Mouse (Mus musculus) urinary bladder, postnatal 36 days (tissue): ENCODE results near the gene Psmg3.

Source experiments
- DNase-seq, 2 experiments: peaks; one replicate each; pipeline ENCODE4 v3.0.0; 2022; ENCODE audit warnings: low spot score in 2 of 2, mixed read lengths in 1 of 2

Gene Psmg3

GRCm38 (mm10) chr5:139815964-139816363, 10.7 kb downstream of the Psmg3 start:
- no peak for DNase-seq

- DNase-seq, result peak in 1 of 2 experiments; percentile 60
Measured at GRCm38 (mm10) chr5:139813963-139814381, 12.7 kb downstream of the Psmg3 start.

- DNase-seq, result no peak
Measured at GRCm38 (mm10) chr5:139813126-139813490, 13.6 kb downstream of the Psmg3 start.

GRCm38 (mm10) chr5:139812398-139813125, 14.1 kb downstream of the Psmg3 start:
- no peak for DNase-seq

GRCm38 (mm10) chr5:139811677-139812397, 14.8 kb downstream of the Psmg3 start:
- DNase-seq, result no peak

GRCm38 (mm10) chr5:139809397-139809796, 17.3 kb downstream of the Psmg3 start:
- DNase-seq, result no peak

- DNase-seq, result no peak
Measured at GRCm38 (mm10) chr5:139805924-139806323, 20.8 kb downstream of the Psmg3 start.

- no peak for DNase-seq
Measured at GRCm38 (mm10) chr5:139804573-139805111, 22.0 kb downstream of the Psmg3 start.

GRCm38 (mm10) chr5:139804107-139804551, 22.6 kb downstream of the Psmg3 start:
- no peak for DNase-seq

- DNase-seq, result peak in 1 of 2 experiments; percentile 51
Measured at GRCm38 (mm10) chr5:139803601-139804102, 23.0 kb downstream of the Psmg3 start.

- no peak for DNase-seq
Measured at GRCm38 (mm10) chr5:139803165-139803564, 23.5 kb downstream of the Psmg3 start.

- no peak for DNase-seq
Measured at GRCm38 (mm10) chr5:139801880-139802279, 24.8 kb downstream of the Psmg3 start.

GRCm38 (mm10) chr5:139801231-139801630, 25.5 kb downstream of the Psmg3 start:
- no peak for DNase-seq

- no peak for DNase-seq
Measured at GRCm38 (mm10) chr5:139799801-139800590, 26.7 kb downstream of the Psmg3 start.

- no peak for DNase-seq
Measured at GRCm38 (mm10) chr5:139799041-139799440, 27.6 kb downstream of the Psmg3 start.

- DNase-seq, result no peak
Measured at GRCm38 (mm10) chr5:139798168-139798900, 28.4 kb downstream of the Psmg3 start.

GRCm38 (mm10) chr5:139797473-139798167, 29.1 kb downstream of the Psmg3 start:
- DNase-seq, result peak in 1 of 2 experiments; percentile 84

- peak; percentile 80 to 90 for DNase-seq
Measured at GRCm38 (mm10) chr5:139796900-139797299, 29.8 kb downstream of the Psmg3 start.

GRCm38 (mm10) chr5:139796001-139796620, 30.6 kb downstream of the Psmg3 start:
- DNase-seq, result peak; percentile 62 to 69

GRCm38 (mm10) chr5:139794938-139795337, 31.7 kb downstream of the Psmg3 start:
- peak; percentile 33 to 42 for DNase-seq
